13 mouse cellular contexts compared by ENCODE assay signal in genomic region chr9:63196114-63196682, GRCm38 (mm10). TPM values are rescaled to one million over a fixed set of nuclear protein-coding genes. Genes with fewer than 3 reads are reported as not detected.
DNase-seq lines count a peak whose midpoint lies in the region; ATAC-seq lines count a peak whose summit lies in the region.
"Had no signal": no experiment of that assay in that cellular context is flagged by ENCODE, and none has a peak within 500 bp of the region (broad histone marks: within the 10 kb centered on the region; RNA-seq: fewer than 3 reads in every experiment).

No protein-coding gene starts in this region.

- ATAC-seq in hindbrain, embryonic 16.5 days = no peak
- ATAC-seq in forebrain, embryonic 16.5 days = no peak

- no peak overlapping the region for H3K4me2 ChIP-seq in hindbrain, embryonic 16.5 days (ENCODE audit: low read length)
- no peak overlapping the region for H3K4me2 ChIP-seq in forebrain, embryonic 16.5 days (ENCODE audit: low read length)
- H3K4me2 ChIP-seq: limb, embryonic 15.5 days had no signal

- H3K27me3 ChIP-seq in hindbrain, embryonic 16.5 days (replicated peaks; ENCODE audit: control insufficient read depth, insufficient read depth, low read length) = no peaks in the 10 kb centered on the region
- no peaks in the 10 kb centered on the region for H3K27me3 ChIP-seq in forebrain, embryonic 16.5 days (replicated peaks; ENCODE audit: control insufficient read depth, insufficient read depth, low read length)
- H3K27me3 ChIP-seq: limb, embryonic 15.5 days had no signal

- peak overlapping the region; percentile 18; the same call in 1 of the 2 replicates for H3K27ac ChIP-seq in hindbrain, embryonic 16.5 days (ENCODE audit: low read depth, low read length)
- no peak overlapping the region for H3K27ac ChIP-seq in forebrain, embryonic 16.5 days (ENCODE audit: low read length)
- H3K27ac ChIP-seq: limb, embryonic 15.5 days had no signal

- no peak overlapping the region; the same call in 1 of the 2 replicates for H3K9ac ChIP-seq in hindbrain, embryonic 16.5 days (ENCODE audit: low read depth, low read length)
- no peak overlapping the region for H3K9ac ChIP-seq in forebrain, embryonic 16.5 days (replicated peaks; ENCODE audit: low read depth, low read length)
- H3K9ac ChIP-seq: limb, embryonic 15.5 days had no signal

- H3K4me3 ChIP-seq in hindbrain, embryonic 16.5 days (ENCODE audit: low read length) = no peak overlapping the region
- no peak overlapping the region for H3K4me3 ChIP-seq in forebrain, embryonic 16.5 days (replicated peaks; ENCODE audit: low read length)
- H3K4me3 ChIP-seq: limb, embryonic 15.5 days had no signal

- 60% methylated on average over 8 of the region's 8 CpGs for WGBS in hindbrain, embryonic 16.5 days
- WGBS in forebrain, embryonic 16.5 days = 62% methylated on average over 8 of the region's 8 CpGs

- peaks cover 15% of the 10 kb centered on the region for H3K4me1 ChIP-seq in hindbrain, embryonic 16.5 days (ENCODE audit: control insufficient read depth, insufficient read depth, low read depth, low read length)
- peaks cover 27% of the 10 kb centered on the region for H3K4me1 ChIP-seq in forebrain, embryonic 16.5 days (replicated peaks; ENCODE audit: control insufficient read depth, insufficient read depth, low read length)

- H3K36me3 ChIP-seq in hindbrain, embryonic 16.5 days (ENCODE audit: control insufficient read depth, insufficient read depth, low read length) = no peaks in the 10 kb centered on the region
- no peaks in the 10 kb centered on the region for H3K36me3 ChIP-seq in forebrain, embryonic 16.5 days (ENCODE audit: control insufficient read depth, insufficient read depth)
- H3K36me3 ChIP-seq: limb, embryonic 15.5 days had no signal

- intact Hi-C loops in heart, postnatal 25 days (cut with DNase I) = no loop called here

- DNase-seq in heart, adult 18-20 months = peak; percentile 29 to 30
- no peak for DNase-seq in heart, postnatal 25 days (ENCODE audit: low spot score)
- peak; percentile 14 for DNase-seq in NIH3T3 (ENCODE audit: low read depth)
- peak; percentile 2 for DNase-seq in heart, adult 8-10 months (ENCODE audit: low spot score)
- no peak for DNase-seq in layer of hippocampus, adult 8-10 months (ENCODE audit: low spot score in 2 of 2)
- no peak for DNase-seq in layer of hippocampus, adult 18-20 months (ENCODE audit: low spot score in 2 of 2)
- DNase-seq: lung, postnatal 4 days; thymus, postnatal 36 days had no signal

- H3K9me3 ChIP-seq in hindbrain, embryonic 16.5 days (ENCODE audit: control insufficient read depth, low read length) = no peaks in the 10 kb centered on the region
- H3K9me3 ChIP-seq in forebrain, embryonic 16.5 days (ENCODE audit: control insufficient read depth, low read length) = no peaks in the 10 kb centered on the region
- H3K9me3 ChIP-seq: limb, embryonic 15.5 days had no signal

RNA-seq across cellular contexts. Expression of gene Skor1, which starts 47.4 kb away (rescaled TPM):
- total RNA-seq in heart, adult 18-20 months (2021) = not detected
- total RNA-seq in heart, postnatal 25 days (2021) = not detected
- total RNA-seq in heart, adult 8-10 months (2022) = under 1 TPM in 3 of 4 experiments, not detected in 1; 0.08 to 0.20 (median 0.12) TPM
- 10.8 and 11.8 TPM in 2 replicates for polyA plus RNA-seq in hindbrain, embryonic 16.5 days (2015; fragmentation: Nextera tagmentation; extraction: Ambion mirVana)
- total RNA-seq in layer of hippocampus, adult 8-10 months (2022) = under 1 TPM in 1 of 4 experiments, not detected in 3; 0.18 TPM
- polyA plus RNA-seq in forebrain, embryonic 16.5 days (2015; fragmentation: Nextera tagmentation; extraction: Ambion mirVana) = 0.24 and 0.32 TPM in 2 replicates
- under 1 TPM; 0.07 to 0.15 TPM for total RNA-seq in layer of hippocampus, adult 18-20 months (2021)
- total RNA-seq: common myeloid progenitor, adult 5-6 weeks; hematopoietic stem cell, adult 5-6 weeks had no signal

Comparison
In these comparisons a context has a peak if more than half of its experiments do, and no peak if none do; other contexts are left out.
1. DNase-seq: peak in heart, adult 18-20 months (2 of 2), NIH3T3 (single experiment) and heart, adult 8-10 months (single experiment); none in heart, postnatal 25 days (single experiment), layer of hippocampus, adult 8-10 months (0 of 2) and layer of hippocampus, adult 18-20 months (0 of 2).